Mouse (Mus musculus) intestine, embryonic 14.5 days (tissue): ENCODE data around the gene Acsm3. TPM values are rescaled to one million over a fixed set of nuclear protein-coding genes. Genes with fewer than 3 reads are reported as not detected.

Experiments used
- ATAC-seq: fragments of 200-750 bp; cut with Nextera tagmentation; replicated peaks from 2 replicates; pipeline ENCODE4 v1.8.0; 2017; ENCODE audit warnings: low read depth, moderate number of reproducible peaks, moderate TSS enrichment, moderate library complexity; ENCODE audit not compliant: low FRiP score, low TSS enrichment
- DNase-seq: peaks from one replicate; pipeline ENCODE4 v3.0.0-alpha.2; 2018; ENCODE audit warnings: low spot score
- H3K27ac ChIP-seq: fragments of 300-500 bp; sonication (generic); 2 replicates; pipeline ENCODE4 v1.5.1; 2014; ENCODE audit warnings: low read depth, mild to moderate bottlenecking, control low read depth
- H3K27me3 ChIP-seq: fragments of 300-500 bp; sonication (generic); replicated peaks from 2 replicates; pipeline ENCODE4 v1.6.1; 2014; ENCODE audit warnings: low read length, control low read depth; ENCODE audit not compliant: control insufficient read depth, insufficient read depth
- H3K36me3 ChIP-seq: fragments of 300-500 bp; sonication (generic); 2 replicates; pipeline ENCODE4 v1.6.1; 2014; ENCODE audit warnings: low read length, control low read depth; ENCODE audit not compliant: control insufficient read depth, insufficient read depth
- H3K4me1 ChIP-seq: fragments of 300-500 bp; sonication (generic); replicated peaks from 2 replicates; pipeline ENCODE4 v1.6.1; 2014; ENCODE audit warnings: low read length, control low read depth, mixed read lengths; ENCODE audit not compliant: control insufficient read depth, insufficient read depth
- H3K4me2 ChIP-seq: fragments of 300-500 bp; sonication (generic); 2 replicates; pipeline ENCODE4 v1.6.1; 2014; ENCODE audit warnings: low read length
- H3K4me3 ChIP-seq: fragments of 300-500 bp; sonication (generic); 2 replicates; pipeline ENCODE4 v1.5.1; 2014; ENCODE audit warnings: low read depth, low read length, control low read depth, mixed read lengths
- H3K9ac ChIP-seq: fragments of 300-500 bp; sonication (generic); 2 replicates; pipeline ENCODE4 v1.6.1; 2014; ENCODE audit warnings: mild to moderate bottlenecking, low read length
- H3K9me3 ChIP-seq: fragments of 300-500 bp; sonication (generic); 2 replicates; pipeline ENCODE4 v1.6.1; 2016; ENCODE audit warnings: low read length, control low read depth; ENCODE audit not compliant: control insufficient read depth
- WGBS: fragments of 180-500 bp; shearing (Covaris S2); extraction: QIAGEN DNeasy Blood & Tissue Kit; methylation state at CpG from one replicate; pipeline ENCODE4 v1.1.7; 2014; 5-methylcytosine and 5-hydroxymethylcytosine counted together
- polyA plus RNA-seq: library from polyadenylated mRNA; unstranded; fragments of >200 nt; fragmentation: Nextera tagmentation; extraction: Ambion mirVana; gene quantifications from 2 replicates; pipeline ENCODE4 v1.2.1, GENCODE M21; 2014

Acsm3 gene
- polyA plus RNA-seq, 1 experiment from 2014 or later, result 7.1 TPM

- DNase-seq, result no peak
- H3K9ac ChIP-seq, result no peak overlapping the region
Measured at GRCm38 (mm10) chr7:119808723-119809122, 48.0 kb downstream of the Acsm3 start.

DNA sequence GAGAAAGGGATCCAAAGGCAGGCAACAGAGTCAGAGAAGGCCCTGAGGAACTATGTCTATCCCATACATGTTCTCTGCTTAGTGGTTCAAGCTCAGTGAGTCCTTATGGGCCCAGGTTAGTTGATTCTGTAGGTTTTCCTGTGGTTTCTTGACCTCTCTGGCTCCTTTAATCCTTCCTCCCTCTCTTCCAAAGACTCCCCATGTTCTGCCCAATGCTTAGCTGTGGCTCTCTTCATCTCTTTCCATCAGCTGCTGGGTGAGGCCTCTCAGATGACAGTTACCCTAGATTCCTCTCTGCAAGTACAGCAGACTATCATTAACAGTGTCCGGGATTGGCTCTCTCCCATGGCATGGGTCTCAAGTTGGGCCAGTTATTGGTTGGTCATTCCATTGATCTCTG lies 74.6 kb downstream of the Acsm3 start:
- no peak overlapping the region for H3K9ac ChIP-seq
- H3K9me3 ChIP-seq, result no peaks in the 10 kb centered on the region
- no peaks in the 10 kb centered on the region for H3K4me1 ChIP-seq
- H3K4me2 ChIP-seq, result no peak overlapping the region
- no peaks in the 10 kb centered on the region for H3K27me3 ChIP-seq
- no peak for DNase-seq
- no peak overlapping the region for H3K4me3 ChIP-seq
- H3K27ac ChIP-seq, result no peak overlapping the region
- ATAC-seq, result no peak
- peaks cover 13% of the 10 kb centered on the region for H3K36me3 ChIP-seq
- 97% methylated on average over 1 of the region's 1 CpGs for WGBS

More at GRCm38 (mm10) chr7:119808723-119809122, 48.0 kb downstream of the Acsm3 start:
- Histone ChIP-seq H3K4me3 (no peak overlapping the region), H3K27me3 (no peaks in the 10 kb centered on the region), H3K9me3 (no peaks in the 10 kb centered on the region), H3K4me2 (no peak overlapping the region), H3K27ac (no peak overlapping the region), H3K36me3 (peaks cover 50% of the 10 kb centered on the region), H3K4me1 (no peaks in the 10 kb centered on the region)
- WGBS, result 92% methylated on average over 3 of the region's 3 CpGs
- ATAC-seq, result no peak

DNA sequence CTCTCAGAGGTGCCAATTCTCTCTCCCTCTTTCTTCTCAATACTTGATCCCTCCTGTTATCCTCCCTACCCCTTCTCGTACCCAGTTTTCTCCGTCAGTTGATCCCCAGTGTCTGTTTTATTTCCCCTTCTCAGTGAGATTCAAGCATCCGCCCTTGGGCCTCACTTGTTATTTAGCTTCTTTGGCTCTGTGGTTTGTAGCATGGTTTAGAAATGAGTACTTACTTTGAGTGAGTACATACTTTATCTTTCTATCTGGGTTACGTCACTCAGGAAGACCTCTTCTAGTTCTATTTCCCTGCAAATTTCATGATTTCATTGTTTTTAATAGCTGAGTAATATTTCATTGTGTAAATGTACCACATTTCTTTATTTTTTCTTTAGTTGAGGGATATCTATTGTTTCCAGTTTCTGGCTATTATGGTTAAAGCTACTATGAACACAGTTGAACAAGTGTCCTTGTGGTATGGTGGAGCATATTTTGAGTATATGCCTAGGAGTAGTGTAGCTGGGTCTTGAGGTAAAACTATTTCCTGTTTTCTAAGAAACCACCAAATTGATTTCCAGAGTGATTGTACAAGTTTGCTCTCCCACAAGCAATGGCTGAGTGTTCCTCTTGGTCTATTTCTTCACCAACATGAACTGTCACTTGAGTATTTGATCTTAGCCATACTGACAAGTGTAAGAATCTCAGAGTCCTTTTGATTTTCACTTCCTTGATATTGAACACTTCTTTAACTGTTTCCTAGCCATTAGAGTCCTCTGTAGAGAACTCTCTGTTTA lies 75.5 kb downstream of the Acsm3 start:
- Histone ChIP-seq H3K9ac (no peak overlapping the region), H3K27me3 (no peaks in the 10 kb centered on the region), H3K4me3 (no peak overlapping the region), H3K4me2 (no peak overlapping the region), H3K9me3 (no peaks in the 10 kb centered on the region), H3K4me1 (no peaks in the 10 kb centered on the region), H3K27ac (no peak overlapping the region), H3K36me3 (peaks cover 13% of the 10 kb centered on the region)
- DNase-seq, result no peak
- no peak for ATAC-seq
- 96% methylated on average over 4 of the region's 4 CpGs for WGBS

Other genes with a start within 250 kb of the Acsm3 start
- gene Acsm5, start 241.5 kb upstream of the Acsm3 start, polyA plus RNA-seq, result not detected in 2 replicates
- gene Pdilt, start 237.4 kb upstream of the Acsm3 start, polyA plus RNA-seq, result not detected in 2 replicates
- gene Acsm2, start 206.6 kb upstream of the Acsm3 start, polyA plus RNA-seq, result not detected in 2 replicates
- gene Acsm1, start 153.9 kb upstream of the Acsm3 start, polyA plus RNA-seq, result not detected in 2 replicates
- gene Acsm4, start 70.9 kb upstream of the Acsm3 start, polyA plus RNA-seq, result not detected in 2 replicates
- gene Thumpd1, start 40.1 kb upstream of the Acsm3 start, polyA plus RNA-seq, result 84.4 and 90.9 TPM in 2 replicates
- gene Rexo5, start 33.1 kb downstream of the Acsm3 start, polyA plus RNA-seq, result 21.0 and 25.2 TPM in 2 replicates
- 24.2 and 27.1 TPM in 2 replicates for gene Eri2, start 33.1 kb downstream of the Acsm3 start, polyA plus RNA-seq
- 8.0 and 8.5 TPM in 2 replicates for gene Lyrm1, start 134.9 kb downstream of the Acsm3 start, polyA plus RNA-seq
- gene Dcun1d3, start 135.4 kb downstream of the Acsm3 start, polyA plus RNA-seq, result 5.7 and 6.2 TPM in 2 replicates